Mouse (Mus musculus) CD4-positive helper T cell, adult 2 months (primary cell): ENCODE results near the gene Il10.

ENCODE experiments used
- DNase-seq: peaks from one replicate; pipeline ENCODE4 v3.0.0-alpha.2; 2012; ENCODE audit warnings: low read depth, missing footprints, low spot score

Il10 gene

DNA sequence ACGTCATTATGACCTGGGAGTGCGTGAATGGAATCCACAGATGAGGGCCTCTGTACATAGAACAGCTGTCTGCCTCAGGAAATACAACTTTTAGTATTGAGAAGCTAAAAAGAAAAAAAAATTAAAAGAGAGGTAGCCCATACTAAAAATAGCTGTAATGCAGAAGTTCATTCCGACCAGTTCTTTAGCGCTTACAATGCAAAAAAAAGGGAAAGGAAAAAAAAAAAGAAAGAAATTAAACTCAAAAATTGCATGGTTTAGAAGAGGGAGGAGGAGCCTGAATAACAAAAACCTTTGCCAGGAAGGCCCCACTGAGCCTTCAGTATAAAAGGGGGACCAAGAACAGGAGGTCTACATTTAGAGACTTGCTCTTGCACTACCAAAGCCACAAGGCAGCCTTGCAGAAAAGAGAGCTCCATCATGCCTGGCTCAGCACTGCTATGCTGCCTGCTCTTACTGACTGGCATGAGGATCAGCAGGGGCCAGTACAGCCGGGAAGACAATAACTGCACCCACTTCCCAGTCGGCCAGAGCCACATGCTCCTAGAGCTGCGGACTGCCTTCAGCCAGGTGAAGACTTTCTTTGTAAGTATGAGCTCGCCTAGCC, at the start of gene Il10:
Gene Il10, plus strand, starts transcription at position 354 of the 607 bp plus-strand sequence.
- no peak for DNase-seq

DNA sequence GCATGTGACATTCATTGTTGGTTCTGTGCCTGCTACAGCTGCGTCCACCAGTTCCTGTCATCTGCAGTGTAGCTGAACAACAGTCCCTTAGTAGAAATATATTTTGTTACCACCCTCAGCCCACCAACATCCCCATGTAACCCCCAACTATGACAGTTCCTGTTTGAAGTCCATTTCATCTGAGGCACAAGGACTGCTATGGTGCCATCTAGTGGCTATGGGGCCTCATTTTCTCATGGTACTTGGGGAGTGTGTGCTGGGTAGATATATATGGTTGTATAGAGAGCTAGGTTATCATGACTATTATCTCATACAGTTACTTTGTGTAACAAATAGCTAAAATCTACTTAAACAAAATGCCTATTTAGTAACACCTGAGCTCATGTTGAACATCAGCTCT, 40.2 kb upstream of the Il10 start:
- DNase-seq: peak; percentile 55

DNA sequence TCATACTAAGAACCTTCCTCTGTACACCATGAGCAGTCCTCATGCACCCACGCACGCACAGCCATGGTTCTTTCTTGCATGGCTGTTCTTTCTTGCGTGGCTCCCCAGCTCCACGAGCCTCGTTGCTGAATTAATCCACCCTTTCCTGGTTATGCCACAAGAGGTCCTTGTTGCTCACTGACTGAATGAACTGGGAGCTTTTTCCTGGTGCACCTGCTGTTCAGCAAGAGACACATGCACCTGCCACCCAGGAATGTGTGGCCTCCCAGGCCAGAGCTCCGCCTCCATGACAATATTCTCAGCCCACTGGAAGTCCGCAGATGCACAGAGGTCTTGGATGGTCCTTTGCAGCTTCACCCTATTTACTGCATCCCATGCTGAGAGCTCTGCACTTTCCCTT, 35.2 kb upstream of the Il10 start:
- no peak for DNase-seq

DNA sequence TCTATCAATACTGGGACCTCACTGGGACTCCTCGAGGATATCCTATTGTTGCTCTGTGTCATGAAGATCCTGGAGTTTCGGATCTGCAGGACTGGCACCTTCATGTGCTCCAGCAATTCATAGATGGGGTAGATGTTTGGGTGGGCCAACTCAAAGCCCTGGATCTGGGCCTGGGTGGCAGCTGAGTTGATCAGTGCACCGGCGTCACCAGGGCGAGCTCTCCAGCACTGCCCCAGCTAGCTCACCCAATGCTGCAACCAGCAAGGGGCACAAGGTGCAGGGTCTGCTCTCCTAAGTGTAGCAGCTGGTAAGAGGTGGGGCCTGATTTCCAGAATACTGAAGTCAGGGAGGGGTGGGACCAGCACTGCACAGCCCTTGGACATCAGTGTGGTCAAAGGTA, 32.6 kb upstream of the Il10 start:
- DNase-seq: no peak

DNA sequence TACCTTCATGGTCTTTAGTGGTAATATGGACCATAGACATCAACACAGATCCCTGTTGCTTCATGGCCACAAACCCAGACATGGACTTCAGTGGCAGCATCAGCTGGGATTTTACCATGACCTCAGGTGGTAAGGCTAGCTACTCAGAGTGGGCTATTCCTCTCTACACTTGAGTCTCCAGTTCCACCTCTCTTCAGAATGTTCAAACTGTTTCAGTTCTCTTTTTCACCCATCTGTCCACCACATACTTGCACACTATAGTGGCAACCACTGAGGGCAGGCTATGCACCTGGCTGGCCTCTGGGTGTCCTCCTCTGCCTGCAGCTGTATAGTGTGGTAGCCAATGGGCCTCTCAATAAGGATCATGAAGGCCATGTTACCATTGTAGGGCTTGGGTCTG, 32.2 kb upstream of the Il10 start:
- DNase-seq: no peak

DNA sequence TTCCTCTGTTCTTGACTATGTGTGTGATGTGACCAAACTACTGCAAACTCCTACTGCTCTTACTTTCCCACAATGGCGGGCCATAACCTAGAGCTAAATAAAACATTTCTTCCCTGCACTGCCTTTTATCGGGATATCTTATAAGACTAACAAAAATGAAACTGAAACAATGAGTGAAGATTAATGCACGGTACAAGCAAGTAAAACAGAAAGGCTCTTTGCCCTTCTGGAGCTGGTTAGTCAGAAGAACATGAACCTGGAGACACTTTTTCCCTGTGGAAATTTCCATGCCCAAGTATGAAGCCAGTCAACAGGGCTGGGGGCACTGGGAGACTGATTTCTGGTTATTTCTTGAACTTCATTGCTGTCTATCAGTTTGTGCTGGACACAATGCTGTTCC, 30.3 kb upstream of the Il10 start:
- peak; percentile 38 for DNase-seq

DNA sequence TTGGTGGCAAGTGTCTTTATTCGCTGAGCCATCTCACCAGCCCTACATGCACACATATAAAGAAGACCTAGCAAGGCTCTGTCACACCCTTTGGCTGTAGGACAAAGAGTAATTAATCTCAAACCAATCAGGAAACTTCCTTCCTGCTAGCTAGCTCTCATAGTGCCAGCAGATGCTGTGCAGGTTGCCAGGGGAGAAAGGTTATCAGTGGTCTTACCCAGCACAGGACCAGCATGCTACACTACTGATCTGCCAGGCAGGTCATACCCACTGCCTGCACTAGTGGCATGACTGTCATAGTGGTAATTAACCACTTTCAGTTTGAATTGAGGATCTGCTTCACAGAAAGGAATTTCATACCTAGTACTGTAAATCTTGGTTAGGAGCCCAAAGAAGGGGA, 29.2 kb upstream of the Il10 start:
- peak; percentile 38 for DNase-seq

DNA sequence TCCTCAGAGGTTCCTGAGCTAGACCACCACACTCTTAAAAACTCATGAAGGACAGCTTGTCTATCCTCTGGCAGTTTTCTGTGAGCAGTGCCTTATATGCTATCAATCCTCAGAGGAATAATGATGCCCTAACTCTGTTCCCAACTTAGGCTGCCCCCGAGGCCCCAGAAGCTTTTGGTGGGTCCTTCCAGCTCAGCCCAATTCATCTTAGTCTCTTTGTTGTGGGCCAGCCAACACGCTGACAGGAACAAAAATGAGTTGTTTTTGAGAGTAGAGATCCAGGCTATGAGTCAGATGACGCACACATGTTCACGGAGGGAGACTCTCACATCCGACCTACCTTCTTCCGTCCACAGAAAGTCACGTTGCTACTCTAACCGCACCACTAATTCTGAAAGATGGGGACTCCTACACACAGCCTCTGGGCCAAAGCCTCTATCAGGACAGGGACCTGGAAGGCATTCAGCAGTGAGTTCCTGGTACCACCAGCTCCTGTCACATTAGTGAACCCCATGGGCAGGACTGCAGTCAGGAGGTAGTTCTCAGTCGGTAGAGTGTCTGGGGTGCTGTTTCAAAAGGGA, 26.0 kb upstream of the Il10 start:
- peak; percentile 92 for DNase-seq

DNA sequence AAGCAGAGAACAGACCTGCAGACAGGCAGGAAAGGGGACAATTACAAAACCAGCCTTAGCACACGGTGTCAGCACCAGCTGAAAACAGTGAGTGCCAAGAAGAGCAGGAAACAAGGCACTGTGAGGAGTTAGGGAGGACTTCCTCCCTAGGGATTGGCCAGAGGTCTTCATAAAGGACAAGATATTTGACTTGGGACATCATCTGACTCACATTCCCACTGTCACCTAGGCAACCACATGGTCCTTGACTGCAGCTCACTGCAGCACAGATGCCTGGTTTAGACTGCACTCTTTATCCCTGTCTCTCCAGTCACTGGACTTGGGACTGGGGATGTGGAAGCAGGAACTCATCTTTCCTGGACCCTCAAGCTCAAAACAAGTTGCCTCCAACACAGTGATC, 24.1 kb upstream of the Il10 start:
- DNase-seq: no peak

DNA sequence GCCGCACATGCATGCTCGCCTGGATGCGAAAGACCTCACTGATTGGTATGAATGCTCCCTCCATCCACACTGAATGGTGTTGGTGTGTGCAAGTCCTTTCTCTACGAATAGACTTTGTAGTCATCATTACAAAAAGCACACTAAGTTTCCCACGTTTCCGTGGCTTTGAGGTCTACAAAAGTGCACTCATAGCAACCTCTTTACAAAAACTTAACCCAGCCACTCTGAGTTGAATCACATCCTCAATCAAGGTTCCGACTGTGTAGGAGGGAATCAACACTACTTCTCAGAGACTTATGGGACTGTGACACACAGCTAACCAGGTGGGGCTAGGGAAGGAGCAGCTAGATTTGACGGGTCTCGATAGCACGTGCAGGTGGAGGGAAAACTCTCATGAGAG, 23.3 kb upstream of the Il10 start:
- DNase-seq: peak; percentile 66

DNA sequence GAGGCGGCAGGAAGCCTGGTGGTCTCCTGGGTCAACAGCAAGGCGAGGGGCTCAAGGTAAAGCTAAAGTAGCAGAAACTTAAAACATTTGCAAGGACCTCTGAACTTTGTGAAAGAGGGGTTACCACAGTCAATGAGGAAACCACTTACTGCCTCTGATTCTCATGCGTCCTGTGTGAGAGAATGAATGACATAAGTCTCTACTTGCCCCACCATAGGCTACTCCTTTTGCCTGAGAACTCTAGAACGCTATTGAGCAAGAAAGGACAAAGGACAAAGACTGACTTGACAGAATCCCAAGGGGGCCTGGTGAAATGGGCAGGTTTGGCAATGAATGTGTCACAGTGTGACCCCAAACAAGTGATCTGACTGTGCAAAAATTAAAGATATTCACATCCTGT, 22.2 kb upstream of the Il10 start:
- DNase-seq: no peak

DNA sequence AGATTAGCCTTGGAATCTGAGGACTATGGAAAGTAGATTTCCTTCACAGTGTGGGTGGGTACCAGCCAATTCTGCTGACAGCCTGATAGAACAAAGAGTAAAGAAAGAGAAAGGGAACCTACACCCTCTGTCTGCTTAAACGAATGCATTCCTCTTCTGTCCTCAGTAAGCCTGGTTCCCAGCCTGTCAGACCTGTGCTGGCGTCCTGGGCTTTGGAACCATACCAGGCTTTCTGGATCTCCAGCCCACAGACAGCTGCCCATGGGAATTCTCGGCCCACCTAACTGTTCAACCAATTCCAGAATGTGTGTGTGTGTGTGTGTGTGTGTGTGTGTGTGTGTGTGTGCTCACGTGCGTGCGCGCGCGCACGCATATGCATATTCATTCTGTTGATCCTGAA, 21.3 kb upstream of the Il10 start:
- no peak for DNase-seq

DNA sequence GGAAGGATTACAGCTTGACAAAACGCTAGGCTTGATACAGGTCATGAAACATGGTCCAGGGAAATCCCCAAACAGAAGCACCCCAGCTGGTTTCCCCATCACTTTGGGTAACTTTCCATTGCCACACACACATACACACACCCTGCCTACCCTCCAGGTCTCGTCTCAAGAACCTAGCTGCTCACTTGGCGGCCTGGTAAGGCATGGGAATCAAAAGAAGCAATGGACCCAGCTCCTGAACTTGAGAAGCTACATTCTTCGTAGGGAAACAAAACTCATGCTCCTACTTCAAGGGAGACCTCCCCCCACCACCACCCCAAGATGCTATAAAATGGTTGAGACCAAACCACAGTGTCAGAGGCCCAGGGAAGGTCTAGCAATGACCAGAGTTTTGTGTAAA, 19.9 kb upstream of the Il10 start:
- peak; percentile 50 for DNase-seq

DNA sequence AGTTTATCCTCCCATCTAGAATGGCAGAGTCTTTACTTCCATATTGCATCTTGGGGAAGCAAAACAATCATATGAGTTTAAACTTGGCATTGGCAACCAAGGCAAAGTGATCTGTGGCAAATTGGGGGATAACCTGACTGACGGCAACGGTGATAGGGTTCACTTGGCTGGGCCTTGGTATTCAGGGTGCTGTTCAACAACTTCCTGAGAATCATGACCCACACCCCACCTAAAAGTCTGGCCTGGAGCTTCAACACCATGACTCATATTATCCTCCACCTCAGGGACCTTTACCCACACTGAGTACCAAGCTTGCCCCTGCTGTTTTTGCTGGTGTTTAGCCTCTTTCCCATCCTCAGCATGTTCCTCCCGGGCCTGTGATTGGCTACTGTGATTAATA, 19.3 kb upstream of the Il10 start:
- DNase-seq: peak; percentile 36

DNA sequence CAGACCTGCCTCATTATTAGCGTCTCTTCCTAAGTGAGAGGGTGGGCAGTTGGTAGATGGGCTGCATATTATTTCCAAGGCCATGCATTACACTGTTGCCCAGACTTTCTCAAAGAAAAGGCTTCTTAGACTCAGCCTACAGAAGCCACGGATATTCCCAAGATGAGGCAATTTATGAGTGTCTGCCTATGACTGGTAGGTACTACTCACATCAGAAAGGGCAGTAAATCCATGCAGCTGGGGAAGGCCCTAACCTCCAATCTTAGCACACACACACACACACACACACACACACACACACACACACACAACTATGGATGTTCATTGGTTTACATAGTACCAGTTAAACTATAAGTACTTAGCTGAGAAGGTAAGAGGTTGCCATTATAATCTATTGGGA, 17.1 kb upstream of the Il10 start:
- no peak for DNase-seq

DNA sequence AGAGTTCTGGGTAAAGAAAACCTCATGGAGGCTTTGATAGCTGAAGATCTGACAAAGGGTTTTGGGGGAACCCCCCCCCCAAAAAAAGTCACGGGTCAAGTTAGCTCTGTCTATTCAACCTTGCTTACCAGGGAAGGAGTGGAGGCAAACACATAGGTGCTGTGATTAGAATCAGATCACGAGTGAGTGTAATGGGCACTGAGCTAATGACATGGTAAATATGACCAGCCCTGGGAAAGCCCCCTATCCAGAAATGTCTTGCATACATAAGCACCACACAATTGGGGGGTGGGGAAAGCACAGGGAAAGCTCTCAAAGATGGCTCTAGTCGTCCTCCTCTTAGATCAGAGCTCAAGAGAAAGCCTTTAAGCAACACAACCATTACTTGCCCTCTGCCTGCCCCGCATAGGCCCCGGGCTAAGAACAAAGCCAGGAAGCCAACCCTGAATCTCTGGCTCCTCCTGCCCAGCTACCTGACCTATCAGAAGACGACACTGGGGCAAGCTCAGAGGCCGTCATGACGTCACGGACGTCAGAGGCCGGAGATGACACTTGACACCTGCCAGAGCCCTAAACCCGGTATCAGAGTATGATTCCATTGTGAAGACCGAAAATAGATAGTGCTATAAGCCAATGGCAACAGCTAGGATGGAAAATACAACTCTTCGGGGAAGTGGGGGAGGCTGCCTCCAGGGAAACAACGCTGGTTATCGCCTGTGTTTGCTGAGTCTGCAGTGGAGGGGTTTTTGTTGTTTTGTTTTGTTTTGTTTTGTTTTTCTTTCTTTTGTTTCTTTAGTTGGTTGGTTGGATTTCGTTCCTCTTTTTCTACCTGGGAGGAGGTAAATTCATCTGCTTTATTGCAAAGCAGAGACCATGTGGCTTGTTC, 16.4 kb upstream of the Il10 start:
- peak; percentile 86 for DNase-seq

DNA sequence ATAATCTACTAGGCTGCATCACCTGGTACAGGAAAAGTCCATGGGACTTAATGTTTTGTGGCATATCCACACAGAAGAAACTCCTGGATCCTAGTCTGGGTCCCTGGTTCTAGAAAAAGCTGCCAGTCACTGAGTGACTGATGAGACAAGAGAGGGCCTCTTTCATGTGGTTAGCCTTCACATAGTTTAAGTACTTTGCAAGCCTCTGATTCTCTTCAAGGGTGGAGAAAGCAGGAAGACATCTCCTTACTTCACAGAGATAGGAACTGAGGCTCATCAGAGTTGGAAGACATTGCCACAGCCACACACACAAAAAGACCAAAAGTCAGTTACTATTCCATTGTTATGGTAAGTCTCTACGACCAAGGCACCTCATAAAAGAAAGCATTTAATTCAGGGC, 13.6 kb upstream of the Il10 start:
- peak; percentile 52 for DNase-seq

DNA sequence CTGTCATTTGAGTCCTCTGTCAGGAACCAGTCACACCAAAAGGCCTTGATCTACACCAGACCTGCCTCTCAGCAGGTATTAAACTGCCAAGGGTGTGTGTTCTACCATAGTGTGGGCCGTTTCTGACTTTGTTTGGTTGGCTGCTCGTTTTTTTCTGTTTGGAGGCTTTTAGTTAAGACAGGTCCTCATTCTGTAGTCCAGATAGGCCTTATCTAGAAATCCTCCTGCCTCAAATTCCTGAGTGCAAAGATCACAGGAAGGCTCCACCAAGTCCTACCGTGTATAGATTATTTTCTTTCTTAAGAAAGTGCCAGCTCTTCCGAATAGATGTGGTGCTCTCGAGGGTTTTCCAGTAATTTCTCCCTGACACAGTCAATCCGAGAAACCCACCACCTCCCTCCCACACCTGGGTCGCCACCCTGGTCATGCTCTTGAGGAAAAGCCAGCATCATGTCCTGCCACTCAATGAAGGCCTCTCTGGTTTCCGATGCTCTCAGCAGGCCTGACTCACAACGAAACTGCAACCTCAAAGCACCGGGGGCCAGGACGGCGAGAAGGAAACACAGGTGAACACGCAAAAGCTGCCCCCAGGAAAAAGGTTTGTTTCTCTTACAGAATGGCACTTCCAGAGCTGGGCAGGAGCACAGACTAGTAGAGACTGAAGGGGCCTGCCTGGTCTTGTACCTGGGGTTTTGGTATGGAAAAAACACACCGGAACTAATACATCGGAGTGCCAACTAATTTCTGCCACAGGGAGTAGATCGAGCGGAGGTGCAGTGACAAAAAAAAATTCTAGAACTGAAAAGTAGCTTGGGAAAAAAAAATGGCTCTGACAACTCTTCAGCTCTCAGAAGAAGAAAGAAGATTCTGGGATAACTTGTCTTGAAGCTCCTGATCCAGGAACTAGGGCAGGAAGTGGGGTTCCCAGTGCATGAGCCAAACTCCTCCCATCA, 9.2 kb upstream of the Il10 start:
- peak; percentile 84 for DNase-seq

DNA sequence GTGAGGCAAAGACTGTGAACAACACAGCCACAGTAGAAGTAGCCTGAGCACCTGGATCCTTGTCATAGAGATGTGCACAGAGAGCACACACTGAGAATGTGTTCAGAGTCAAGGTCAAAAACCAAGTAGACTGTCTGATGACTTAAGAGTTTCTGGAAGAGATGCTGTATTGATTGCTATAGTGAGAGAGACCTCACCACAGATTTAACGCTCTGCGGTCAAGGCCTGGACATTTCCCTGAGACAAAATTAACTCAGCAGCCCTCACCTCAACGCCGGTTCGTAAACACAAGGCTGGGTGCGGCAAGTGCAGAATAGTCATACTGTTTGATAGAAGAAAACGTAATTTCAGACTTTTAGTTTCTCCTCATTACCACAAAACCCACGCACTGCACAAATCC, 7.2 kb upstream of the Il10 start:
- no peak for DNase-seq

DNA sequence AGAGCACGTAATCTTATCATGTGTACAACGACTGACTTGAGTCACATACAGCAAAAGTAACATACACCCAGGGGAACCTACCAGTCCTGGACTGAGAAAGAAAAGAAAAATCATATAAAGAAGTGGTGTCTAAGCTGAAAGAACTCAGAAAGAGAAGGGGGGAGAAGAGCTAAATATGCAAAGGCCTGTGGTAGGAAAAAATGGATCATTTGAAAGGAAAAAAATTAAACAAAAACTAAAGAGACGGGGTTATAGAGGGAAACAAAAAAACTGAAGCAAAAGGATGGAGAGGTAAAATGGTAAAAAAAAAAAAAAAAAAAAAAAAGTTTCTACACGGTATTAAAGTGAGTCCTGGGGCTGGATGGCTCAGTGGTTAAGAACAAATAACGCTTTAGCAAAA, 5.7 kb upstream of the Il10 start:
- no peak for DNase-seq

DNA sequence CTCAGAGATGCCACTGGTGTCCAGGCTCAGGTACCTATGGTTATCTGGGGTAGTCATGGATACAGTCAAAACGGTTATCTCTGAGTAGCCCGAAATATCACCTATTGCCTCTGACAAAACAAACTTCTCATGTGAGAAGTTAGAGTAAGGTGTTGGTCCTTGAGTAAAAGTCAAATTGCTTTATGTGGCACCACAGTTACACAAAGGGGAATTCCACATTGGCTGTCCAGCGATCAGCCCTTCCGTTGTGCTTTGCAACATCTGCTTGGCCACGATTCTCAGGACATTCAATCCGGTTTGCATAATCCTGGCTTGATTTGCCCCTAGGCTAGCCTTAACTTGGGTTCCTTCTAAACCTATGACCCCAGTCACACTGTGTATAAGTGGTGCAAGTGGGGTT, 4.4 kb upstream of the Il10 start:
- no peak for DNase-seq

DNA sequence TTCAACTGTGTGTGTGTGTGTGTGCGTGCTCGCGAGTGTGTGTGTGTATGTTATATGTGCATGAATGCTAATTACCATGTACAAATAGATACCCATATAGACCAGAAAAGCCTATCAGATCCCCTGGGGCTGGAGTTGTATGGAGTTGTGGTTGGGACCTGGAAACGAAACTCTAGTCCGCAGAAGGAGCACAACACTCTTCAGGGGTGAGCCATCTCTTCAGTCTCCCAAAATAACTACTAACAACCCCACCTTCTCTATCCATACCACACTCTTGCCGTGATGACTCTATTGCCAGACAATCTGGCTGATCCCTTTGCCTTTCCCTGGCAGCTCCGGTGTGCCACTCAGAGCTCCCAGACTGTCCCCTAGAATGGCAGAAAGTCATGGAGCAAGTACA, 3.8 kb upstream of the Il10 start:
- DNase-seq: no peak
